Mouse (Mus musculus) lung, postnatal 14 days (tissue): Measurements from ENCODE around the gene Dcdc2a.

Source experiments
- DNase-seq: peaks from one replicate; pipeline ENCODE4 v3.0.0; 2021

Gene Dcdc2a

DNA sequence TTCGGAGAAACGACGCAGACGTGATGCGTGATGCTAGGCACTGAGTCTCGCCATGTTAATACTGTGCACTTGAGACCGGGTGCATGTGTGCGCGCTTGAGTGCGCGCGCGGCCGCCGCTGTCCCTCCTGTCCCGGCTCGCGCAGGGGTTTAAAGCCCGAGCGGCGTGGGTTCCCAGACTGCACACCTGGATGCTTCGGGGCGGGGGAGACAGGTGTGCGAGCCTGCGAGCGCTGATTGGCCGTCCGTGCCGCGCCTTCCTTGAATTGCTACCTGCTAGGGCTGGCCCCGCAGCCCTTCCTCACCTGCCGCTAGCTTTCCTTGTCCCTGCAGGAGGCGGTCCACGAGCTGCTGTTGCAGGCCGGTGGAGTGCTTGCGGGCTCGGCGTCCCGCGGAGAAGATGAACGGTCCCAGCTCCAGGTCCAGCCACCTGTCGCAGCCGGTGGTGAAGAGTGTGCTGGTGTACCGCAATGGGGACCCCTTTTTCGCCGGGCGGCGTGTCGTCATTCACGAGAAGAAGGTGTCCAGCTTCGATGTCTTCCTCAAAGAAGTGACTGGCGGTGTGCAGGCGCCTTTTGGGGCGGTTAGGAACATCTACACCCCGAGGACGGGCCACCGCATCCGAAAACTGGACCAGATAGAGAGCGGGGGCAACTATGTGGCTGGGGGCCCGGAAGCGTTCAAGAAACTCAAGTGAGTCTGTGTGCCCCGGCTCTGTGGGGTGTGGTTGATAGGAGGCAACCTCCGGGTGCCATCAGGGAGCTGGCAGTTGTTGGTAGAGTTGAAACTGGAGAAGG, at the start of gene Dcdc2a:
Gene Dcdc2a, plus strand, starts transcription at position 132 of the 795 bp plus-strand sequence.
- DNase-seq, result peak; percentile 7

GRCm38 (mm10) chr13:25007115-25007514, 48.7 kb upstream of the Dcdc2a start:
- DNase-seq, result peak; percentile 56

- DNase-seq, result no peak
Observed at GRCm38 (mm10) chr13:25018316-25018715, 37.5 kb upstream of the Dcdc2a start.

- DNase-seq, result peak; percentile 88
Observed at GRCm38 (mm10) chr13:25019793-25020539, 35.8 kb upstream of the Dcdc2a start, which contains the start of gene Mrs2. Mrs2 (minus strand) TSS chr13:25020379.

GRCm38 (mm10) chr13:25020540-25020892, 35.3 kb upstream of the Dcdc2a start:
- no peak for DNase-seq

DNA sequence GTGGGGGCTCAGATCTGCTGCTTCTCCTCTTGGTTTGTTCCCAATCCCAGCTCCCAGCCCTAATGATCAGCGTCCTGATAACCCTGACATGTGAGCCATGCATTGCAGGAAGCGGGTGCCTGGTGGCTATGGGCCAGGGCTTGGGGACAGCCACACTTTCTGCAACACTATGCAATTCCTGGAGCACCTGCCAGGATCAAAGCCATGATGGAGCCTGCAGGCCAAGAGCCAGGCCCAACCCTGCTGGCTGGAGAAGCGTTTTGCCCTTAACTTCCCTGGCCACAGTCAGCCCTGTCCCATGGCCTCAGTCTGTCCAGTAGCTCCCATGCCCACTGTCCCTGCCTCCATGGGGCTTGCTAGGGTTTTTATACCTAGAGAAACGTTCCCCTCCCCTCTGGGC, 33.4 kb upstream of the Dcdc2a start:
- DNase-seq, result no peak

- DNase-seq, result no peak
Observed at GRCm38 (mm10) chr13:25023129-25023528, 32.7 kb upstream of the Dcdc2a start.

DNA sequence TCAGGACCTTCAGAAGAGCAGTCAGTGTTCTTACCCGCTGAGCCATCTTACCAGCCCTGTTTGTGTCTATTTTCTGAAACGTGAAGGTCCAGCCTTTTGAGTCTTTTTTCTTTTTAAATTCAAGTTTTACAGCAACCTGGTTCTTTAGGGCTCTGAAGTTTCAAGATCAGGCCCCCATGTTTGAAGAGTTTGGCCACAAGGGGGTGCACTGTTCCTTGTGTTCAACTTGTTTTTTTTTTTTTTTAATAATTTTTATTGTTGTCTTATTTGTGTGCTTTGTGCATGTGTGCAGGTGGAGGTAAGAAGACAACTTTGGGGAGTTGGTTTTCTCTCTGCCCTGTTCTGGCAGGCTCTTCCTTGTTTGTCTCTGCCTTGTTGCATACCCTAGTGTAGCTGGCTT, 31.1 kb upstream of the Dcdc2a start:
- peak; percentile 57 for DNase-seq

- no peak for DNase-seq
Observed at GRCm38 (mm10) chr13:25026409-25027113, 29.2 kb upstream of the Dcdc2a start.

DNA sequence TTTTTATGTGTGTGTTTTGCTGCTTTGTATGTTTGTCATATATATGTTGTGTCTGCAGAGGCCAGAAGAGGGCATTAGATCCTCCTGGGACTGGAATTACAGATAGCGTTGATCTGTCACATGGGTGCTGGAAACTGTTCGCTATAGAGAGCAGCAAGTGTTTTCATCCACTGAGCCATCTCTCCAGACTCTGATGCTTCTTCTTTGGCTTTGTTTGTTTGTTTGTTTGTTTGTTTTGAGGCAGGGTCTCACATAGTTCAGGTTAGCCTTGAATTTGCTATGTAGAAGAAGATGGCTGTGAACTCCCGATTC, 28.7 kb upstream of the Dcdc2a start:
- DNase-seq, result no peak

- DNase-seq, result no peak
Observed at GRCm38 (mm10) chr13:25039488-25039887, 16.3 kb upstream of the Dcdc2a start.

- DNase-seq, result no peak
Observed at GRCm38 (mm10) chr13:25052671-25053070, 3.1 kb upstream of the Dcdc2a start.

DNA sequence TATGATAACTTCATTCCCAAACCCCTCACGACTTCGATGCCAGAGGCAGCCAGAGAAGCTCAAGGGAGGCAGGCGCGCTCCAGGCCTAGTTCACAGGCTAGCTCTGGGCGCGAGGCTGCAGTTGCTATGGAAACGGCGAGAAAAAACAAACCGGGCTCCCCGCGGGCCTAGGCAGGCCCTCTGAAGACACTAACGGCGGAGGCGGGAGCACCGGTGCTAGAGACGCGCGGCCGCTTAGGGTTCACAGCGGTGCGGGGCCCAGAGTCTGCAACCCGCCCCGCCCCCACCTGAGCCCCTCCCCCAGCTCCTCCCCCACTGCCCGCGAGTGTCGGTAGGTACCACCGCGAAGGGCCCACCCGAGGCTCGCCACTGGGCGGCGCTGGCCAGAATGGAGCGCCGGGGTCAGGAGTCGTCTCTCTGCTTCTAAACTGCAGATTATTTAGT, 671 bp upstream of the Dcdc2a start:
- DNase-seq, result peak; percentile 36

DNA sequence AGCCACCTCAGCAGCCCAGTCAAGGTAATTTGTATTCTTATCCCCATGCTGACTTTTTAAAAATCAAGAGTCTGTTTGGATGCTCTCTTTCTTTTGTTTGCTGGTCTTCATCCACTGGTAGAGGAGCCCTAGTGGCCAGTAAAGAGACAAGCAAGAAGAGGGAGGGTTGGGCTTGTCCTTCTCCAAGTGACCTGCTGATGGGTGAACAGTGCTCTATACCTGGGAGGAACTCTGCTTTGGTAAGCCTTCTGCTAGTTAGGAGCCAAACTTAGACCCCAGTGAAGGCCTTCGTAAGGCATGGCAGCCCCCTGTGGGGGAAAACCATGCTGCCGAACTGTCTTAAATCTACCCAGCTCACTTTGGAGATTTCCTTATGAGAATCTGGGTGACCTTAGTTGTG, 10.9 kb downstream of the Dcdc2a start:
- no peak for DNase-seq

DNA sequence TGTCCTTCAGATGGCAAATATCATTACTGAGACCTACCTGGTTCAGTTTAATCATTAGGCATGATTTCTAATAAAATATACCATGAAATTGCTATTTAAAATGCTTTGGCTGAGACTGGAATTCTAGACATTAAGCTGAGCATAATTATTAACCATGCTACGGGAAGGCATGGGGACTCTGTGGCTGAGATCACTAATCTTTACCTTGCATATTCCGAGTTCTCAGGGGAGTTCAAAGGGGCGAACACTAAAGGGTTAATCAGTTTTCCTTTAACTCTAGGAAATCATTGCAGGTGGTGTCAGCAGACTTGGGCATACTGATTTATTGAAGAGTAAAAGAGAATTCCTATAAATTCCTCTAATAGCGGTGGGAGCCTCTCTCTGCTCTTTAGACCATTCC, 11.4 kb downstream of the Dcdc2a start:
- DNase-seq, result no peak

DNA sequence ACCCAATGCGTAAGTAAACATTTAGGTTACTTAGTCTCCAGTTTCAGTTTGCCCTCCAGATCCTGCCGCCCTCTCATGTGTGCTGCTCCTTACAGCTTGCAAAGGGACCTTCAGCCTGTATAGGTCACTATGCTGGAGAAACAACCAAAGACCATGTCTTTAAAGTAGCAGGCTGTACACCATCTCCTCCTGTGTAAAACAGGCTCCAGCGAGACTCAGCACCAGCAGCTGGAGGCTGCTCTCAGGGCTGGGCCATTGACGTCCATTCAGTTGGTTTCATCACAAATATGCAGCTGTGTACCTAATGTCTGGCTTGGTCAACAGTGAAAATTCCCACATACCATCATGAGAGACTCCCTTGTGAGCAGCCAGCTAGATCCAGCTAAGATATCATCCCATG, 14.0 kb downstream of the Dcdc2a start:
- DNase-seq, result no peak

- no peak for DNase-seq
Observed at GRCm38 (mm10) chr13:25070791-25071190, 15.0 kb downstream of the Dcdc2a start.

GRCm38 (mm10) chr13:25077262-25077661, 21.5 kb downstream of the Dcdc2a start:
- DNase-seq, result no peak

GRCm38 (mm10) chr13:25083144-25083572, 27.4 kb downstream of the Dcdc2a start:
- DNase-seq, result no peak

- no peak for DNase-seq
Observed at GRCm38 (mm10) chr13:25085147-25085546, 29.3 kb downstream of the Dcdc2a start.

DNA sequence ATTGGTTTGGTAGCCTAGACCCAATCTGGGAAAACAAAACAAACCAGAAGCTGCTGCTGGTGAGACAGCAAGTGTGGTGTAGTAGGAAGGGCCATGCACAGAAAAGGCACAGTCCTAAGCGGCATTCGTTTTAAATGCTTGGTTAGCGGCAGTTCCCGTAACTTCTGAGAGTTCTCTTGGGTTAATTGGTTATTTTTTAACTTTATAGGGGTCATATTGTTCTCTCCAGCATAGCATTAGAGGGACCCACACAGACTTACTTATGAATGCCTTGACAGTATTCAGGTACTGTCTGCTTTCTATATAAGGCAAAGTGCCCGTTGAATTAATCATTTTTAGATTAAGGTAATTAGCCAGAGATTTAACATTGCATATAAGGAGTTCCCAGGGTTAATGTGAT, 35.5 kb downstream of the Dcdc2a start:
- DNase-seq, result no peak

GRCm38 (mm10) chr13:25093776-25094175, 38.0 kb downstream of the Dcdc2a start:
- DNase-seq, result no peak

GRCm38 (mm10) chr13:25094381-25094780, 38.6 kb downstream of the Dcdc2a start:
- DNase-seq, result no peak

- DNase-seq, result no peak
Observed at GRCm38 (mm10) chr13:25097348-25097747, 41.5 kb downstream of the Dcdc2a start.
